20 mouse cellular contexts compared by ENCODE assay signal in genomic region chr9:101272715-101273114, GRCm38 (mm10). TPM values are rescaled to one million over a fixed set of nuclear protein-coding genes. Genes with fewer than 3 reads are reported as not detected.
DNase-seq lines count a peak whose midpoint lies in the region; ATAC-seq and TF ChIP-seq lines count a peak whose summit lies in the region.
"Had no signal": no experiment of that assay in that cellular context is flagged by ENCODE, and none has a peak within 500 bp of the region (broad histone marks: within the 10 kb centered on the region; RNA-seq: fewer than 3 reads in every experiment).

No protein-coding gene starts in this region.

- no peaks in the 10 kb centered on the region for H3K9me3 ChIP-seq in kidney, embryonic 14.5 days (ENCODE audit: control insufficient read depth, low read length)
- no peaks in the 10 kb centered on the region for H3K9me3 ChIP-seq in neural tube, embryonic 15.5 days (replicated peaks)
- H3K9me3 ChIP-seq: forebrain, embryonic 12.5 days; heart, embryonic 15.5 days; midbrain, embryonic 10.5 days had no signal

- no peaks in the 10 kb centered on the region for H3K36me3 ChIP-seq in heart, adult 2 months (ENCODE audit: control insufficient read depth, insufficient read depth, low read length)
- H3K36me3 ChIP-seq in kidney, embryonic 14.5 days (ENCODE audit: control insufficient read depth, insufficient read depth, low read length), result no peaks in the 10 kb centered on the region
- H3K36me3 ChIP-seq in neural tube, embryonic 15.5 days, result no peaks in the 10 kb centered on the region
- H3K36me3 ChIP-seq: embryonic facial prominence, embryonic 10.5 days; forebrain, embryonic 12.5 days; heart, embryonic 15.5 days; midbrain, embryonic 10.5 days had no signal

- TF ChIP-seq EP300 in heart, adult 2 months (IDR thresholded peaks at IDR 0.05; ENCODE audit: insufficient read depth, low read depth, low read length), result no peak

- H3K4me2 ChIP-seq in kidney, embryonic 14.5 days (replicated peaks; ENCODE audit: low read depth, low read length), result no peak overlapping the region
- no peak overlapping the region for H3K4me2 ChIP-seq in neural tube, embryonic 15.5 days
- H3K4me2 ChIP-seq: forebrain, embryonic 12.5 days; heart, embryonic 15.5 days had no signal

- 79% methylated on average over 7 of the region's 7 CpGs for WGBS in heart, adult 2 months
- WGBS in kidney, embryonic 14.5 days, result 55% methylated on average over 7 of the region's 7 CpGs
- WGBS in neural tube, embryonic 15.5 days, result 88% methylated on average over 7 of the region's 7 CpGs

- no peak overlapping the region for H3K4me3 ChIP-seq in heart, adult 2 months
- H3K4me3 ChIP-seq in kidney, embryonic 14.5 days (ENCODE audit: low read length), result no peak overlapping the region
- H3K4me3 ChIP-seq in neural tube, embryonic 15.5 days (replicated peaks), result no peak overlapping the region
- H3K4me3 ChIP-seq: embryonic facial prominence, embryonic 10.5 days; forebrain, embryonic 12.5 days; heart, embryonic 15.5 days; midbrain, embryonic 10.5 days had no signal

- peak; percentile 50 for DNase-seq in heart, adult 11 months
- no peak for DNase-seq in heart, adult 2 months
- peak; percentile 15 for DNase-seq in MN1 (ENCODE audit: low spot score)
- DNase-seq in kidney, postnatal 36 days, result peak; percentile 67 to 90
- DNase-seq in cerebellum, adult 11-12 months, result no peak
- DNase-seq in cerebellum, adult 8-10 months, result no peak
- DNase-seq: cerebellum, adult 9-10 months; heart, adult 18-20 months; heart, postnatal 4 days; retina, postnatal 1 day; thymus, postnatal 14 days had no signal

- no peak for TF ChIP-seq CTCF in heart, adult 2 months (IDR thresholded peaks at IDR 0.05)

- no peaks in the 10 kb centered on the region for H3K4me1 ChIP-seq in heart, adult 2 months (ENCODE audit: control insufficient read depth, insufficient read depth, low read length)
- H3K4me1 ChIP-seq in kidney, embryonic 14.5 days (ENCODE audit: control insufficient read depth, insufficient read depth, low read length), result no peaks in the 10 kb centered on the region
- H3K4me1 ChIP-seq in neural tube, embryonic 15.5 days, result no peaks in the 10 kb centered on the region
- H3K4me1 ChIP-seq: forebrain, embryonic 12.5 days; heart, embryonic 15.5 days had no signal

- no peak for TF ChIP-seq POLR2A in heart, adult 2 months (IDR thresholded peaks at IDR 0.05; ENCODE audit: insufficient read depth, low read depth, low read length)

- no peak overlapping the region for H3K9ac ChIP-seq in heart, adult 2 months (ENCODE audit: low read depth, low read length)
- H3K9ac ChIP-seq in kidney, embryonic 14.5 days (ENCODE audit: low read depth, low read length), result no peak overlapping the region
- no peak overlapping the region for H3K9ac ChIP-seq in neural tube, embryonic 15.5 days (replicated peaks)
- H3K9ac ChIP-seq: forebrain, embryonic 12.5 days; heart, embryonic 15.5 days had no signal

- intact Hi-C loops in heart, adult 2 months (cut with DNase I), result no loop called here

- no peaks in the 10 kb centered on the region for H3K27me3 ChIP-seq in heart, adult 2 months (ENCODE audit: control insufficient read depth, insufficient read depth, low read length)
- H3K27me3 ChIP-seq in kidney, embryonic 14.5 days (ENCODE audit: control insufficient read depth, insufficient read depth, low read length), result no peaks in the 10 kb centered on the region
- no peaks in the 10 kb centered on the region for H3K27me3 ChIP-seq in neural tube, embryonic 15.5 days (replicated peaks)
- H3K27me3 ChIP-seq: forebrain, embryonic 12.5 days; heart, embryonic 15.5 days had no signal

- H3K27ac ChIP-seq in heart, adult 2 months, result no peak overlapping the region
- peak overlapping the region; percentile 76 for H3K27ac ChIP-seq in kidney, embryonic 14.5 days (ENCODE audit: low read depth, low read length)
- H3K27ac ChIP-seq in neural tube, embryonic 15.5 days (replicated peaks), result no peak overlapping the region
- H3K27ac ChIP-seq: embryonic facial prominence, embryonic 10.5 days; forebrain, embryonic 12.5 days; heart, embryonic 15.5 days; macrophage; midbrain, embryonic 10.5 days had no signal

- peak; percentile 82 for ATAC-seq in kidney, embryonic 14.5 days (ENCODE audit: low FRiP score, low TSS enrichment)
- no peak for ATAC-seq in neural tube, embryonic 15.5 days (ENCODE audit: low FRiP score)
- ATAC-seq: CD4-positive, CD25-positive, alpha-beta regulatory T cell, adult 4 months; hindbrain, embryonic 16.5 days had no signal

- H3K79me2 ChIP-seq in heart, adult 2 months (replicated peaks; ENCODE audit: control insufficient read depth, insufficient read depth, low read length), result no peaks in the 10 kb centered on the region

RNA-seq across cellular contexts. Expression of gene Ppp2r3a, which starts 21.1 kb away (rescaled TPM):
- 100 to 1,000 TPM; 179 to 215 TPM for total RNA-seq in heart, adult 2 months (2021)
- 51.7 and 114 TPM in 2 replicates for polyA plus RNA-seq in heart, adult 2 months (2012; rRNA removed)
- polyA plus RNA-seq in kidney, embryonic 14.5 days (2014; fragmentation: Nextera tagmentation; extraction: Ambion mirVana), result 15.3 and 23.5 TPM in 2 replicates
- polyA plus RNA-seq in neural tube, embryonic 15.5 days (2015; fragmentation: Nextera tagmentation; extraction: Ambion mirVana), result 18.2 and 20.5 TPM in 2 replicates

Comparison
In these comparisons a context has a peak if more than half of its experiments do, and no peak if none do; other contexts are left out.
1. DNase-seq: peak in heart, adult 11 months (single experiment), MN1 (single experiment) and kidney, postnatal 36 days (2 of 2); none in heart, adult 2 months (0 of 2), cerebellum, adult 11-12 months (single experiment) and cerebellum, adult 8-10 months (single experiment).